Mouse (Mus musculus) liver, postnatal 0 days (tissue): ENCODE data around the gene Ccdc30. TPM values are rescaled to one million over a fixed set of nuclear protein-coding genes. Genes with fewer than 3 reads are reported as not detected.

ENCODE experiments used
- ATAC-seq: fragments of 200-750 bp; cut with Nextera tagmentation; 2 replicates; pipeline ENCODE4 v1.8.0; 2017; ENCODE audit warnings: mild to moderate bottlenecking, moderate library complexity
- DNase-seq: peaks from one replicate; pipeline ENCODE4 v3.0.0-alpha.2; 2016
- H3K27ac ChIP-seq: fragments of 300-500 bp; sonication (generic); 2 replicates; pipeline ENCODE4 v1.5.1; 2014; ENCODE audit warnings: antibody characterized with exemption, moderate library complexity, mild to moderate bottlenecking, low read depth
- H3K27me3 ChIP-seq: fragments of 300-500 bp; sonication (generic); 2 replicates; pipeline ENCODE4 v1.6.1; 2014; ENCODE audit warnings: low read length, control low read depth, mixed read lengths; ENCODE audit not compliant: insufficient read depth
- H3K36me3 ChIP-seq: fragments of 300-500 bp; sonication (generic); replicated peaks from 2 replicates; pipeline ENCODE4 v1.6.1; 2014; ENCODE audit warnings: mild to moderate bottlenecking, control low read depth, low read length, moderate library complexity, mixed read lengths; ENCODE audit not compliant: insufficient read depth
- H3K4me1 ChIP-seq: fragments of 300-500 bp; sonication (generic); 2 replicates; pipeline ENCODE4 v1.6.1; 2014; ENCODE audit warnings: antibody characterized with exemption, mild to moderate bottlenecking, control low read depth; ENCODE audit not compliant: insufficient read depth
- H3K4me2 ChIP-seq: fragments of 300-500 bp; sonication (generic); 2 replicates; pipeline ENCODE4 v1.6.1; 2014; ENCODE audit warnings: low read depth, mild to moderate bottlenecking, low read length, moderate library complexity, mixed read lengths
- H3K4me3 ChIP-seq: fragments of 300-500 bp; sonication (generic); 2 replicates; pipeline ENCODE4 v1.5.1; 2014; ENCODE audit warnings: low read depth, low read length
- H3K9ac ChIP-seq: fragments of 300-500 bp; sonication (generic); replicated peaks from 2 replicates; pipeline ENCODE4 v1.6.1; 2014; ENCODE audit warnings: mild to moderate bottlenecking, moderate library complexity
- H3K9me3 ChIP-seq: fragments of 300-500 bp; sonication (generic); 2 replicates; pipeline ENCODE4 v1.6.1; 2016; ENCODE audit warnings: mild to moderate bottlenecking, control low read depth, low read length, mixed read lengths
- CTCF ChIP-seq: sonication (generic); IDR thresholded peaks from 2 replicates; pipeline ENCODE4 v1.5.1; 2016; ENCODE audit warnings: antibody characterized with exemption, low read depth
- EP300 ChIP-seq: IDR thresholded peaks from 2 replicates; pipeline ENCODE4 v1.6.1; 2016; ENCODE audit warnings: antibody characterized with exemption, low read depth, mild to moderate bottlenecking
- WGBS: fragments of 180-500 bp; shearing (Covaris S2); extraction: QIAGEN DNeasy Blood & Tissue Kit; methylation state at CpG from one replicate; pipeline ENCODE4 v1.1.7; 2014; ENCODE audit not compliant: insufficient replicate concordance; 5-methylcytosine and 5-hydroxymethylcytosine counted together
- polyA plus RNA-seq: library from polyadenylated mRNA; unstranded; fragments of >200 nt; fragmentation: Nextera tagmentation; extraction: Ambion mirVana; gene quantifications from 2 replicates; pipeline ENCODE4 v1.2.1, GENCODE M21; 2015

Gene Ccdc30
- polyA plus RNA-seq, 1 experiment from 2014 or later = 2.4 TPM

DNA sequence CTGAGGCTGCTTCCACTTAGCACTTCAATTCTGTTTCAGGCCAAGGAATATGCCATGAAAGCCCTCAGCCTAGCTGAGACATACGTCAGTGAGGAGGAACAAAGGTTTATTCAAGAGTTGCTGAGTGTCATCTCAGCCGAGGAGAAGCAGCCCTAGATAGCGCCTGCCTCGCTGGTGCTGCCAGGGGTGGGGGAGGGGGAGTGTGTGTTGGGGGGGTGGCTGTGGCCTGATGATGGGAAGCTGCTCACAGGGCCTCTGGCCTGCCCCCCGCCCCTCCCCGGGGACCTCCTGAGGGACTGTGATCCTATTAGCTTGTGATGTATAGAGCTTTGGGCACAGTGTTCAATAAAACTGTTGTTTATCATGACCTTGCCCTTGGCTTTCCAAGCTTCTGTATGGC is 38.2 kb upstream of the Ccdc30 start:
- no peaks in the 10 kb centered on the region for H3K4me1 ChIP-seq
- no peaks in the 10 kb centered on the region for H3K27me3 ChIP-seq
- no peak overlapping the region for H3K27ac ChIP-seq
- DNase-seq (no peak), ATAC-seq (no peak)
- H3K9ac ChIP-seq = no peak overlapping the region
- no peaks in the 10 kb centered on the region for H3K36me3 ChIP-seq
- TF ChIP-seq EP300 (no peak), CTCF (no peak)
- WGBS = 31% methylated on average over 6 of the region's 6 CpGs
- no peak overlapping the region for H3K4me3 ChIP-seq
- no peak overlapping the region for H3K4me2 ChIP-seq
- no peaks in the 10 kb centered on the region for H3K9me3 ChIP-seq

GRCm38 (mm10) chr4:119453128-119453527 is 37.8 kb upstream of the Ccdc30 start:
- ATAC-seq = no peak
- WGBS = 64% methylated on average over 5 of the region's 5 CpGs
- H3K4me2 ChIP-seq = no peak overlapping the region

GRCm38 (mm10) chr4:119450436-119450835 is 35.1 kb upstream of the Ccdc30 start:
- Histone ChIP-seq H3K4me1 (no peaks in the 10 kb centered on the region), H3K36me3 (no peaks in the 10 kb centered on the region), H3K9ac (no peak overlapping the region), H3K4me3 (no peak overlapping the region), H3K4me2 (no peak overlapping the region), H3K27me3 (no peaks in the 10 kb centered on the region), H3K9me3 (no peaks in the 10 kb centered on the region), H3K27ac (no peak overlapping the region)
- DNase-seq (no peak), ATAC-seq (no peak)
- TF ChIP-seq EP300 (no peak), CTCF (no peak)
- 60% methylated on average over 7 of the region's 7 CpGs for WGBS

More at GRCm38 (mm10) chr4:119453128-119453527, 37.8 kb upstream of the Ccdc30 start:
- H3K27ac ChIP-seq = no peak overlapping the region
- DNase-seq = no peak
- no peaks in the 10 kb centered on the region for H3K4me1 ChIP-seq
- no peaks in the 10 kb centered on the region for H3K9me3 ChIP-seq
- H3K4me3 ChIP-seq = no peak overlapping the region
- no peaks in the 10 kb centered on the region for H3K36me3 ChIP-seq
- TF ChIP-seq EP300 (no peak), CTCF (no peak)
- H3K9ac ChIP-seq = no peak overlapping the region
- no peaks in the 10 kb centered on the region for H3K27me3 ChIP-seq

DNA sequence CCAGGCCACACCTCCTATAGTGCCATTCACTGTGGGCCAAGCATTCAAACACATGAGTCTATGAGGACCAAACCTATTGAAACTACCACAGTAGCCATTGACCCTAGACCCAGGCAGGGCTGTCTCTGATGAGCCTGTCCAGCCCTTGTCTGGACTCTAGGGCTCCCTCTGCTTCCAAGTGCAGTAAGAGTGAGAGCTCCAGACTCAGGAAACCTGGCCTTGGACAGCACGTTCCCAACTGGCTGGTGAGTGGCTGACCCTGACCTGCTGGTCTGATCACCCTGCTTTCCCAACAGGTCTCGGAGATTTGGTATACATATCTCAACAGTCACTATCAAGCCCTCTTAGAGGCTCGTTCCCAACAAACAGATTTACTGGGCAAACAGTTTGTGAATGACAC is 32.5 kb upstream of the Ccdc30 start:
- no peak for ATAC-seq
- no peaks in the 10 kb centered on the region for H3K27me3 ChIP-seq
- DNase-seq = no peak
- no peaks in the 10 kb centered on the region for H3K9me3 ChIP-seq
- 59% methylated on average over 3 of the region's 3 CpGs for WGBS
- TF ChIP-seq EP300 = no peak
- H3K36me3 ChIP-seq = no peaks in the 10 kb centered on the region
- H3K27ac ChIP-seq = no peak overlapping the region
- no peaks in the 10 kb centered on the region for H3K4me1 ChIP-seq
- H3K4me3 ChIP-seq = no peak overlapping the region
- H3K4me2 ChIP-seq = no peak overlapping the region
- H3K9ac ChIP-seq = no peak overlapping the region

GRCm38 (mm10) chr4:119447261-119447660 is 31.9 kb upstream of the Ccdc30 start:
- Histone ChIP-seq H3K4me2 (no peak overlapping the region), H3K4me3 (no peak overlapping the region), H3K9ac (no peak overlapping the region), H3K27ac (no peak overlapping the region), H3K36me3 (no peaks in the 10 kb centered on the region), H3K4me1 (no peaks in the 10 kb centered on the region), H3K27me3 (no peaks in the 10 kb centered on the region), H3K9me3 (no peaks in the 10 kb centered on the region)
- WGBS = 81% methylated on average over 6 of the region's 6 CpGs
- no peak for TF ChIP-seq CTCF
- no peak for TF ChIP-seq EP300
- ATAC-seq = no peak
- no peak for DNase-seq

GRCm38 (mm10) chr4:119442539-119442938 is 27.2 kb upstream of the Ccdc30 start:
- H3K4me2 ChIP-seq = no peak overlapping the region
- no peak overlapping the region for H3K9ac ChIP-seq
- no peaks in the 10 kb centered on the region for H3K36me3 ChIP-seq
- no peak overlapping the region for H3K4me3 ChIP-seq
- DNase-seq (no peak), ATAC-seq (no peak)
- TF ChIP-seq EP300 (no peak), CTCF (no peak)
- no peaks in the 10 kb centered on the region for H3K9me3 ChIP-seq
- no peaks in the 10 kb centered on the region for H3K27me3 ChIP-seq
- H3K27ac ChIP-seq = no peak overlapping the region
- WGBS = 63% methylated on average over 6 of the region's 6 CpGs
- H3K4me1 ChIP-seq = no peaks in the 10 kb centered on the region

DNA sequence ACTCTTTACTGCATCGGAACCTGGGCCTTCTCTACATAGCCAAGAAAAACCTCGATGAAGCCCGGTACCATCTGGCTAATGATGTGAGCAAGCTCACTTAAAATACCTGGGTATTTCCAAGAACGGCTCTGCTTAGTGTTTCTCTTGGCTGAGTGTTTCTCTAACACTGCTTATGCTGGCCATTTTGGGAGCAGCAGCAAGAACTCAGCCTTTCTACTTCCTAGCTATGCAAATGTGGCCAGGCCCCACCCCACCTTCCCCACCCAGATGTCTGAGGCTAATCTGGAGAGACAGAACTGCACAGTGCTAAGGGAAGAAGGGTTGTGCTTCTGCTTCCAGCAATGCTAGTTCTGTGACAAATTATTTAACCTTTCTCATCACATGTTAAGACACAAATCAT is 26.5 kb upstream of the Ccdc30 start:
- Histone ChIP-seq H3K4me1 (no peaks in the 10 kb centered on the region), H3K27ac (no peak overlapping the region), H3K9ac (no peak overlapping the region), H3K27me3 (no peaks in the 10 kb centered on the region), H3K9me3 (no peaks in the 10 kb centered on the region), H3K36me3 (no peaks in the 10 kb centered on the region), H3K4me2 (no peak overlapping the region), H3K4me3 (no peak overlapping the region)
- ATAC-seq (no peak), DNase-seq (no peak)
- WGBS = 84% methylated on average over 4 of the region's 4 CpGs
- TF ChIP-seq CTCF (no peak), EP300 (no peak)
